Mouse (Mus musculus): ENCODE measurements at regions not wholly inside any gene's neighbourhood (a gene's known extent, or its start where the extent isn't known, plus 50 kb on each side); places are given as distances from the start of the nearest gene placed in this dataset.

GRCm38 (mm10) chr1:137352390-137353027, 392.3 kb upstream of the Nr5a2 start:
- no peak for TF ChIP-seq CTCF (IDR thresholded peaks at IDR 0.05)
- DNase-seq (ENCODE audit: low read depth, low spot score) (no peak), ATAC-seq (no peak)
- POLR2A ChIA-PET, result no interaction called here
- in situ Hi-C loops (cut with MboI; ENCODE audit: low pct_unique_long_range_greater_than_20kb), result no loop called here
- H3K27me3 ChIP-seq, result no peaks in the 10 kb centered on the region
- CTCF ChIA-PET, result no interaction called here

GRCm38 (mm10) chr1:137334137-137334536, 373.9 kb upstream of the Nr5a2 start:
- no peaks in the 10 kb centered on the region for H3K27me3 ChIP-seq
- peak; percentile 26 for TF ChIP-seq CTCF (IDR thresholded peaks at IDR 0.05)
- ATAC-seq, result no peak
- in situ Hi-C loops (cut with MboI; ENCODE audit: low pct_unique_long_range_greater_than_20kb), result no loop called here
- CTCF ChIA-PET, result interaction anchor here (2.9 kb wide), 1 partner anchor 711 kb away, joined by 22 read pairs; no protein-coding TSS in a partner anchor
- POLR2A ChIA-PET, result no interaction called here
- no peak for DNase-seq (ENCODE audit: low read depth, low spot score)

- DNase-seq (ENCODE audit: low read depth, low spot score), result no peak
- no peaks in the 10 kb centered on the region for H3K27me3 ChIP-seq
- CTCF ChIA-PET, result interaction anchor here (0.7 to 2.9 kb wide), 5 partner anchors 9 to 727 kb away, joined by 3 to 22 read pairs (median 3); no protein-coding TSS in a partner anchor
- TF ChIP-seq CTCF (IDR thresholded peaks at IDR 0.05), result peak; percentile 52
- POLR2A ChIA-PET, result no interaction called here
- ATAC-seq, result no peak
- in situ Hi-C loops (cut with MboI; ENCODE audit: low pct_unique_long_range_greater_than_20kb), result no loop called here
These were observed 372.0 kb upstream of the Nr5a2 start for GRCm38 (mm10) chr1:137332108-137332769.

- DNase-seq (ENCODE audit: low read depth, low spot score), result no peak
- POLR2A ChIA-PET, result no interaction called here
- ATAC-seq, result no peak
- in situ Hi-C loops (cut with MboI; ENCODE audit: low pct_unique_long_range_greater_than_20kb), result no loop called here
- no peaks in the 10 kb centered on the region for H3K27me3 ChIP-seq
- CTCF ChIA-PET, result interaction anchor here (0.7 to 2.9 kb wide), 5 partner anchors 9 to 727 kb away, joined by 3 to 22 read pairs (median 3); no protein-coding TSS in a partner anchor
- no peak for TF ChIP-seq CTCF (IDR thresholded peaks at IDR 0.05)
These were observed 371.5 kb upstream of the Nr5a2 start for GRCm38 (mm10) chr1:137331746-137332107.

GRCm38 (mm10) chr1:137330634-137331033, 370.4 kb upstream of the Nr5a2 start:
- in situ Hi-C loops (cut with MboI; ENCODE audit: low pct_unique_long_range_greater_than_20kb), result no loop called here
- POLR2A ChIA-PET, result no interaction called here
- ATAC-seq (no peak), DNase-seq (ENCODE audit: low read depth, low spot score) (peak; percentile 0)
- CTCF ChIA-PET, result interaction anchor here (1.9 kb wide), 1 partner anchor 714 kb away, joined by 6 read pairs; no protein-coding TSS in a partner anchor
- H3K27me3 ChIP-seq, result no peaks in the 10 kb centered on the region
- TF ChIP-seq CTCF (IDR thresholded peaks at IDR 0.05), result peak; percentile 77

GRCm38 (mm10) chr1:137323884-137324594, 363.8 kb upstream of the Nr5a2 start:
- in situ Hi-C loops (cut with MboI; ENCODE audit: low pct_unique_long_range_greater_than_20kb), result loop anchor here (25.0 kb wide), 1 partner anchor 713 kb away; no protein-coding TSS in a partner anchor

GRCm38 (mm10) chr1:137323035-137323680, 362.9 kb upstream of the Nr5a2 start:
- no peak for ATAC-seq
- TF ChIP-seq CTCF (IDR thresholded peaks at IDR 0.05), result no peak
- ChIA-PET POLR2A (no interaction called here), CTCF (interaction anchor here (1.2 kb wide), 1 partner anchor 9 kb away, joined by 3 read pairs; no protein-coding TSS in a partner anchor)
- H3K27me3 ChIP-seq, result peaks cover 9% of the 10 kb centered on the region
- DNase-seq (ENCODE audit: low read depth, low spot score), result no peak
- in situ Hi-C loops (cut with MboI; ENCODE audit: low pct_unique_long_range_greater_than_20kb), result loop anchor here (25.0 kb wide), 1 partner anchor 714 kb away; no protein-coding TSS in a partner anchor

More at GRCm38 (mm10) chr1:137323884-137324594, 363.8 kb upstream of the Nr5a2 start:
- H3K27me3 ChIP-seq, result peaks cover 9% of the 10 kb centered on the region
- TF ChIP-seq CTCF (IDR thresholded peaks at IDR 0.05), result peak; percentile 62
- DNase-seq (ENCODE audit: low read depth, low spot score) (no peak), ATAC-seq (peak; percentile 71)
- POLR2A ChIA-PET, result no interaction called here
- CTCF ChIA-PET, result interaction anchor here (3.3 kb wide), 1 partner anchor 721 kb away, joined by 16 read pairs; no protein-coding TSS in a partner anchor

GRCm38 (mm10) chr1:137302757-137303422, 342.6 kb upstream of the Nr5a2 start:
- no peak for TF ChIP-seq CTCF (IDR thresholded peaks at IDR 0.05)
- POLR2A ChIA-PET, result no interaction called here
- in situ Hi-C loops (cut with MboI; ENCODE audit: low pct_unique_long_range_greater_than_20kb), result loop anchor here (25.0 kb wide), 1 partner anchor 734 kb away; no protein-coding TSS in a partner anchor
- CTCF ChIA-PET, result no interaction called here
- peaks cover 26% of the 10 kb centered on the region for H3K27me3 ChIP-seq
- ATAC-seq, result no peak
- no peak for DNase-seq (ENCODE audit: low read depth, low spot score)

- ATAC-seq, result no peak
- CTCF ChIA-PET, result no interaction called here
- no peak for DNase-seq (ENCODE audit: low read depth, low spot score)
- POLR2A ChIA-PET, result no interaction called here
- TF ChIP-seq CTCF (IDR thresholded peaks at IDR 0.05), result peak; percentile 27
- H3K27me3 ChIP-seq, result peaks cover 22% of the 10 kb centered on the region
- in situ Hi-C loops (cut with MboI; ENCODE audit: low pct_unique_long_range_greater_than_20kb), result no loop called here
These were observed 337.7 kb upstream of the Nr5a2 start for GRCm38 (mm10) chr1:137297780-137298569.

Data from Patski (cell line).